Mouse (Mus musculus): ENCODE measurements around the gene L1td1.
"Not testable (repeated sequence)": the region's sequence is repeated elsewhere in the genome, so short reads cannot be mapped to it uniquely, and the experiment has no call there.

L1td1 gene

GRCm38 (mm10) chr4:98726590-98727237 lies at the start of gene L1td1:
Gene L1td1, plus strand, starts transcription at chr4:98726734.
- DNase-seq (ENCODE audit: extremely low spot score, low spot score): peak; percentile 49

- DNase-seq (ENCODE audit: extremely low spot score, low spot score): no peak
Measured at GRCm38 (mm10) chr4:98677506-98677905, 49.0 kb upstream of the L1td1 start.

GRCm38 (mm10) chr4:98686678-98687267 lies 39.8 kb upstream of the L1td1 start:
- no peak for DNase-seq (ENCODE audit: extremely low spot score, low spot score)

- no peak for DNase-seq (ENCODE audit: extremely low spot score, low spot score)
Measured at GRCm38 (mm10) chr4:98688116-98688515, 38.4 kb upstream of the L1td1 start.

- no peak for DNase-seq (ENCODE audit: extremely low spot score, low spot score)
Measured at GRCm38 (mm10) chr4:98688520-98688919, 38.0 kb upstream of the L1td1 start.

DNA sequence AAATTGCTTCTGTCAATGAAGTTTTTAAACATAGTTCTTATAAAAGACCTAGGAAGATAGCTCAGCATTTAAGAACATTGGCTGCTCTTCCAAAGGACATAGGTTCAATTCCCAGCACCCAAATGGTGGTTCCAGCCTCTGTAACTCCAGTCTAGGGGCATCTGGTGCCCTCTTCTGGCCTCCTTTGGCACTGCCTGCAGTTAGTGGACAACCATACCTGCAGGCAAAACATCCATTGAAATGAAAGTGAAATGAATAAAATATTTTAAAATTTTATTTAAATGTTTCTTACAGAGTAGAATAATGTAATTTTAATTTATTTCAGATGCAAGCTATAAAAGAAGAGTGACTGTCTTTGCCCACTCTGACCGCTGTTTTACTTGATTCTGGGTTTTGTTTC lies 36.5 kb upstream of the L1td1 start:
- DNase-seq (ENCODE audit: extremely low spot score, low spot score): no peak

GRCm38 (mm10) chr4:98693465-98694185 lies 32.9 kb upstream of the L1td1 start:
- DNase-seq (ENCODE audit: extremely low spot score, low spot score): no peak

DNA sequence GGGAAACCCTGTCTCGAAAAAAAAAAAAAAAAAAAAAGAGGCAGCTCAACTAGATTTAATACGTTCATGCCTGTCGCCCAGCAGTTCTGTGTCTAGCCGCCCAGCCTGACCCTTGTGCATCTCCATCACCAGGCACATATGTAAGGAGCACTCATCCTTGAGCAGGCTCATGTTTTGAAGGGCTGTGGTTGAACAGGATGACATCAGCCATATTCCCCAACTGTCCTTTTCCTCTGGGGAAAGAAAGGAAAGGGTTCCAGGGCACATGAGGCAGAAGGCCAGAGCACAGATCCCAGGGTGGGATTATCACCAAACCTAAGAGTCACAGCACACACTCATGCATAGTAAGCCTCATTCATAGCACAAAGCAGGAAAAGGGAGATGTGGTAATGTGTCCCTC lies 28.6 kb upstream of the L1td1 start:
- no peak for DNase-seq (ENCODE audit: extremely low spot score, low spot score)

GRCm38 (mm10) chr4:98698921-98699320 lies 27.6 kb upstream of the L1td1 start:
- DNase-seq (ENCODE audit: extremely low spot score, low spot score): no peak

DNA sequence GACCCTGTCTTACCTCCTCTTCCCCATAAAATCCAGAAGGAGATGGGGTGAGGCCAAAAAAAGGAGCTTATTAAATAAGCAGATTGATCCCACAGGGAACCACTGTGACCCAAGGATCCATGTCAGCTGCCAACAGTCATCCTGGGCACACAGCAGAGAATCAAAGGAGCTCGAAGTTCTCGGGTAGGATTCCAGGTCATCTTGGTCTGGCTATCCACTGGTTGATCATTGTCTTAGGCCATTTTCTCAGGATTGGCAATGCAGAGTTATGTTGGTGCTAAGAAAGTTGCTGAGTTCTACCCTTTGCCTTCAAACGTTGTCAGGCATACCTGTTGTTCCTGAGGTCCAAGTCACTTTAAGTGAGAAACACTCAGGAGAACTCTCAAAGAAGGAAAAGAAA lies 26.4 kb upstream of the L1td1 start:
- DNase-seq (ENCODE audit: extremely low spot score, low spot score): no peak

- DNase-seq (ENCODE audit: extremely low spot score, low spot score): peak; percentile 84
Measured at GRCm38 (mm10) chr4:98702201-98702894, 24.2 kb upstream of the L1td1 start.

DNA sequence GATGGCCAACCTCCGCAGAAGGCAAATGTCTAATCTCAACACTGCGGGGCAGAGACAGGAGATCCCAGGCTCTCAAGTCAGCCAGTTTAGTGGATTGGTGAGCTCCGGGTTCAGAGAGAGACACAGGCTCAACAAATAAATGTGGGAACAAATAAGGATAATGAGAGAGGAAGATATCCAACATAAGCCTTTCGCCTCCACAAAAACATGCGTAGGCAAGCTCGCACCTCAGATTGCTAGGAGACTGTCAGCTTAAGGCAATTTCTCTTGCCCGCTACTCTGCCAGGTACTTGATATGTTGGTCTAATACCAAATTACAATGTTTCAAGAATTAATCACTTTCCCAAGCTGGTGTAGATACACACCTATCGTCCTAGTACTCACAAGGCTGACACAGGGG lies 15.6 kb upstream of the L1td1 start:
- DNase-seq (ENCODE audit: extremely low spot score, low spot score): no peak

GRCm38 (mm10) chr4:98717735-98718546 lies 8.6 kb upstream of the L1td1 start:
- DNase-seq (ENCODE audit: extremely low spot score, low spot score): no peak

- no peak for DNase-seq (ENCODE audit: extremely low spot score, low spot score)
Measured at GRCm38 (mm10) chr4:98718547-98718917, 8.0 kb upstream of the L1td1 start.

GRCm38 (mm10) chr4:98722454-98722853 lies 4.1 kb upstream of the L1td1 start:
- peak; percentile 79 for DNase-seq (ENCODE audit: extremely low spot score, low spot score)

GRCm38 (mm10) chr4:98724682-98725081 lies 1.9 kb upstream of the L1td1 start:
- DNase-seq (ENCODE audit: extremely low spot score, low spot score): not testable (repeated sequence)

DNA sequence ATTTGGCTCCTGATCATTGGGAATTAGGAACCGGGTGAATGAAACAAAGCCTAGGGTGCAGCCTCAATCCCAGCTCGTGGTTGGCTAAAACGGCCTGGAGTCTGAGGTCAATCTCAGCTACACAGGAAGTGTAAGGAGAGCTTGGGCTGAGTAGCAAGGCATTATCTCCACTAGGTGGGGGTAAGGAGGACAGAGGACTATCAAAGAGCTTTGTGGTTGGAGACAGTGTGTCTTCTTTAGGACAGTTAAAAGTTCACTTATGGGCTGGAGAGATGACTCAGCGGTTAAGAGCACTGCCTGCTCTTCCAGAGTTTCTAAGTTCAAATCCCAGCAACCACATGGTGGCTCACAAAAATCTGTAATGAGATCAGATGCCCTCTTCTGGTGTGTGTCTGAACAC lies 1.1 kb upstream of the L1td1 start:
- DNase-seq (ENCODE audit: extremely low spot score, low spot score): no peak

- peak; percentile 42 for DNase-seq (ENCODE audit: extremely low spot score, low spot score)
Measured at GRCm38 (mm10) chr4:98727295-98727958, 893 bp downstream of the L1td1 start.

GRCm38 (mm10) chr4:98727959-98728347 lies 1.4 kb downstream of the L1td1 start:
- DNase-seq (ENCODE audit: extremely low spot score, low spot score): peak; percentile 27

- no peak for DNase-seq (ENCODE audit: extremely low spot score, low spot score)
Measured at GRCm38 (mm10) chr4:98728716-98729115, 2.2 kb downstream of the L1td1 start.

DNA sequence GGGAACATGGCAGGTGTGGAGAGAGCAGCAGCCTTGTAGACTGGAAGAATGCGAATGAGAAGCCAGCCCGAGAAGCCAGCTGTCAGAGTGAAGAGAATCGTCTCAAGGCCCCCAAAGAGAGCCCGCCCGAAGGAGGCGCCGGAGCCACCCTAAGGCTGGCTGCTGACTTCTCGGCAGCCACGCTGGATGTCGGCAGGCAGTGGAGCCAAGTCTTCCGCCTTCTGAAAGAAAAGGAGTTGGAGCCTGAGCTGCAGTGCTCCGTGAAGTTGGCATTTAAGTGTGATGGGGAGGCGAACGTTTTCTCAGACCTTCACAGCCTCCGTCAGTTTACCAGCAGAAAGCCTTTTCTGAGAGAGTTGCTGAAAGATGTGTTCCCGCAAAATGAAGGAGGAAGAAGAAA lies 7.1 kb downstream of the L1td1 start:
- DNase-seq (ENCODE audit: extremely low spot score, low spot score): no peak

Data from neural tube, embryonic 10.5 days (tissue).